Mouse (Mus musculus): ENCODE measurements around the gene Adprh. TPM values are rescaled to one million over a fixed set of nuclear protein-coding genes. Genes with fewer than 3 reads are reported as not detected.
A peak's percentile ranks its signal among the peaks of the same experiment; 100 is the strongest.
"Not testable (repeated sequence)": the region's sequence is repeated elsewhere in the genome, so short reads cannot be mapped to it uniquely, and the experiment has no call there.

Adprh gene
- polyA plus RNA-seq (2015; fragmentation: Nextera tagmentation; extraction: Ambion mirVana) = 128 and 137 TPM in 2 replicates

DNA sequence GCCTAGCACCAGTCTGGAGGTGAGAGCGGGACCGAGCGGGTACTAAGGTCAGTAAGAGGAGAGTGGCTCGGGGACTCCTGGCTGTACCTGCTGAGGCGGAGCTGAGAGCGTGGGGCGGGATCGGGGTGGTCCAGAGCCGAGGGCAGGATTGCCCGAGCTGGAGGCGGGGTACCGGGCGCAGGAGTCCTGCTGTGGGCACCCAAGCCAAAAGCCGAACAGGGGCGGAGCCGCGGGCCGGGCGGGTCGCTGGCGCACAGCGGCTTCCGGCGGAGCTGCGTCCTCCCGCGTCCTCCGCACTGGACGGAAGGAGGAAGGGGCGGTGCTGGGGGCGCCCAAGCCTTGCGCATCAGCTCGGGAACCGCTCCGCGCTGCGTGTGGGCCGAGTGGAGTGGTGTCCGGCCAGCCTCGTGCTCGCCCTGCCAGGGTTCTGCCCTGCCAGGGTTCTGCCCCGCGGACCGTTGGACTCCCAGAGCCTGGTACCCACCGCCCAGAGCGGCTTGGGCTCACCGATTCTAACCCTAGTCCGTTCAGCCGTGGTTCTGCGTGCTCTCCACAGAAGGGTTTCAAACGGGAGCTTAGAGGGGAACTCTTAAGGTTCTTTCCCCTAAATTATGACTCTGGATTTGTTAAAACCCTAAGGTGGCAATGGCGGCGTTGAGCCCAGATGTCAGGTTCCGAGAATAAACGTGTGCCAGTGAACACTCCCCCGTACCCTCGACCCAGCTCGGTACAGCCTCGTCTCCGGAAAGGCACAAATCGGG lies at the start of gene Adprh:
Adprh (minus strand) TSS at position 262 of the 761 bp plus-strand sequence.
- H3K27ac ChIP-seq = peak within 1 kb of the TSS; percentile 96

DNA sequence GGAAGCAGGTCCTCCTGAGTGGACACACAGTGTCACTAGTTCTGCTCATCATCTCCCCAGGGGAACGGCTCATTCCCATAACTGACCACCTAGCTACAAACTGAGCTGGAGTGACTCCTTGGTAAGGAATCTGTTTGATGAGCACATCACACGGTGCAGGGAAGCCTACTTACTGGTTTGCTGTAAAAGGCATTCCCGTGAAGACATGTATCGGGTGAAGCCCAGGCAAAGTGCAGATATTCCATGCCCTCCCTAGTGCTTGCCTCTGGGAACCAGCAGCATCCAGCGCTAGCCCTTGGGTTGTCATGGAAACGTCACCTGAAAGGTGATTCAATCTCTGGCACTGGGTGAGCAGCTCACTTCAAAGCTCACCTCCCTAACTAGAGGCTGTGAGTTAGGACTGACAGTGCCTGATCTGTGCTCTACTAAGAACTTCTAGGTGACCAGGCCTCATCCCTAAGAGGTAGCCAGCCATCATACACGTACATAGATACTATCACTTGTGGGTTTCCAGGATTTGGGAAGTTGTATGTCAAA lies 44.2 kb upstream of the Adprh start:
- WGBS = 77% methylated on average over 7 of the region's 7 CpGs
- no peak for ATAC-seq (ENCODE audit: low FRiP score, low read depth)
- Histone ChIP-seq H3K4me1 (no peaks in the 10 kb centered on the region), H3K27ac (no peak overlapping the region), H3K9me3 (no peaks in the 10 kb centered on the region), H3K4me3 (no peak overlapping the region), H3K9ac (no peak overlapping the region), H3K27me3 (no peaks in the 10 kb centered on the region), H3K36me3 (peaks cover 47% of the 10 kb centered on the region), H3K4me2 (replicated peaks) (no peak overlapping the region)

More for the DNA sequence above, at the start of gene Adprh:
- peaks cover 27% of the 10 kb centered on the region for H3K36me3 ChIP-seq
- peaks cover 9% of the 10 kb centered on the region for H3K4me1 ChIP-seq
- no peaks in the 10 kb centered on the region for H3K9me3 ChIP-seq
- H3K9ac ChIP-seq = peak within 1 kb of the TSS; percentile 96
- WGBS = under 1% methylated on average over 52 of the region's 61 CpGs
- no peaks in the 10 kb centered on the region for H3K27me3 ChIP-seq
- ATAC-seq (ENCODE audit: low FRiP score, low read depth) = peak; percentile 98
- H3K4me3 ChIP-seq = peak within 1 kb of the TSS; percentile 75
- H3K4me2 ChIP-seq (replicated peaks) = peak within 1 kb of the TSS; percentile 80

DNA sequence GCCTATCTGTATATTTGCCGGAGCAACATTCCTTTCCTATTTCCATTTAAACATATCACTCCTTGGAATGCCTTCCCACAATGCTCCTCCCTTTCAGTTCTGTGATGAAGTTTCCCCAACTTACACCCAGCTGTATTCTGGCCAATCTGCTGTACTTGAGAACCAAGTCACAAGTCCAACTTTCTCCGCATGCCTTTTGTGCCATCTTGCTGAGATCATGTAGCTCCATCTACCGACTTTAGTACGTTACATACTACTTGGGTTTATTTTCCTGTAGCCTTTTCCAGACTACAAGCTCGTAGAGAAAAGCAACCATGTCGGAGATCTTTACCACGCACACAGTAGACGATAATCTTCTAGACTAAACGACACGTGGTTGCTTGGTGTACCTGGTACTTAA lies 41.4 kb upstream of the Adprh start:
- peaks cover 26% of the 10 kb centered on the region for H3K36me3 ChIP-seq
- ATAC-seq (ENCODE audit: low FRiP score, low read depth) = no peak
- no peak overlapping the region for H3K9ac ChIP-seq
- no peak overlapping the region for H3K27ac ChIP-seq
- H3K4me1 ChIP-seq = no peaks in the 10 kb centered on the region
- no peak overlapping the region for H3K4me2 ChIP-seq (replicated peaks)
- WGBS = 82% methylated on average over 10 of the region's 10 CpGs
- H3K4me3 ChIP-seq = no peak overlapping the region
- H3K27me3 ChIP-seq = no peaks in the 10 kb centered on the region
- H3K9me3 ChIP-seq = no peaks in the 10 kb centered on the region

DNA sequence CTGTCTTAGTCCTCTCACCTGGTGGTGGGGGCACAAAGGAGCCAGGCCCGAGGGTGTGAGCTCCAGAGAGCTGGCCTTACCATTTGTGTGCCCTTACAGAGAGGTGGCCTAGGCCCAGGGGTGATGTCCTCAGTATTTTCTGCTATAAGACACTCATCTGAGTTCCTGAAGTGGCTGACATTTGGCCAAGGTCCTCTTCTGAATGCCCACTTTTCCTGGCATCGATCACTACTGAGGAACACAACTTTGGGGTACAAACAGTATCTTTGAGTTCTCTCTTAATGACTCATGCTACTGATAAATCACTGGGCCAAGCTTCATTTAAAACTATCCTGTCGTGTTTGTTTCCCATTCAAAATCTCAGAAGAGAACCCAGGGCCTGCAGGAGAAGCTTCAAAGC lies 40.0 kb upstream of the Adprh start:
- no peak overlapping the region for H3K27ac ChIP-seq
- H3K27me3 ChIP-seq = no peaks in the 10 kb centered on the region
- 81% methylated on average over 3 of the region's 3 CpGs for WGBS
- no peak overlapping the region for H3K4me2 ChIP-seq (replicated peaks)
- H3K9ac ChIP-seq = no peak overlapping the region
- no peaks in the 10 kb centered on the region for H3K9me3 ChIP-seq
- no peak for ATAC-seq (ENCODE audit: low FRiP score, low read depth)
- peaks cover 12% of the 10 kb centered on the region for H3K36me3 ChIP-seq
- H3K4me3 ChIP-seq = no peak overlapping the region
- no peaks in the 10 kb centered on the region for H3K4me1 ChIP-seq

DNA sequence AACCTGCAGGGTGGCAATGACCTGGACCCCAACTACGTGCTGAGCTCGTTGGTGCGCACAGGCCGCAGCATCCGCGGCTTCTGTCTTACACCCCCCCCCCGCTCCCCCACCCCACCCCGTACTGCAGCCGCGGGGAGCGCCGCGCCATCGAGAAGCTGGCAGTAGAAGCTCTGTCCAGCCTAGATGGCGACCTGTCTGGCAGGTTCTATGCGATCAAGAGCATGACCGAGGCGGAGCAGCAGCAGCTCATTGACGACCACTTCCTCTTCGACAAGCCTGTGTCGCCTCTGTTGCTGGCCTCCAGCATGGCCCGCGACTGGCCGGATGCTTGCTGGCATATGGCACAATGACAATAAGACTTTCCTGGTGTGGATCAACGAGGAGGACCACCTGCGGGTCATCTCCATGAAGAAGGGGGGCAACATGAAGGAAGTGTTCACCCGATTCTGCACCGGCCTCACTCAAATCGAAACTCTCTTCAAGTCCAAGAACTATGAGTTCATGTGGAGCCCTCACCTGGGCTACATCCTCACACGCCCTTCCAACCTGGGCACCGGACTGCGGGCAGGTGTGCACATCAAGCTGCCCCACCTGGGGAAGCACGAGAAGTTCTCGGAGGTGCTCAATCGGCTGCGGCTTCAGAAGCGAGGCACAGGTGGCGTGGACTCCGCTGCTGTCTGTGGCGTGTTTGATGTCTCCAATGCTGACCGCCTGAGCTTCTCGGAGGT lies 31.2 kb upstream of the Adprh start:
- peak overlapping the region; percentile 37 for H3K4me3 ChIP-seq
- no peaks in the 10 kb centered on the region for H3K9me3 ChIP-seq
- no peaks in the 10 kb centered on the region for H3K36me3 ChIP-seq
- H3K27ac ChIP-seq = no peak overlapping the region
- peak overlapping the region; percentile 65 for H3K4me2 ChIP-seq (replicated peaks)
- H3K9ac ChIP-seq = 0 out of 2 replicates have a peak overlapping the region, but pooled peaks have one; percentile 13
- 31% methylated on average over 42 of the region's 42 CpGs for WGBS
- H3K27me3 ChIP-seq = peaks cover 44% of the 10 kb centered on the region
- no peak for ATAC-seq (ENCODE audit: low FRiP score, low read depth)
- peaks cover 6% of the 10 kb centered on the region; the same call in 1 of the 2 replicates for H3K4me1 ChIP-seq

DNA sequence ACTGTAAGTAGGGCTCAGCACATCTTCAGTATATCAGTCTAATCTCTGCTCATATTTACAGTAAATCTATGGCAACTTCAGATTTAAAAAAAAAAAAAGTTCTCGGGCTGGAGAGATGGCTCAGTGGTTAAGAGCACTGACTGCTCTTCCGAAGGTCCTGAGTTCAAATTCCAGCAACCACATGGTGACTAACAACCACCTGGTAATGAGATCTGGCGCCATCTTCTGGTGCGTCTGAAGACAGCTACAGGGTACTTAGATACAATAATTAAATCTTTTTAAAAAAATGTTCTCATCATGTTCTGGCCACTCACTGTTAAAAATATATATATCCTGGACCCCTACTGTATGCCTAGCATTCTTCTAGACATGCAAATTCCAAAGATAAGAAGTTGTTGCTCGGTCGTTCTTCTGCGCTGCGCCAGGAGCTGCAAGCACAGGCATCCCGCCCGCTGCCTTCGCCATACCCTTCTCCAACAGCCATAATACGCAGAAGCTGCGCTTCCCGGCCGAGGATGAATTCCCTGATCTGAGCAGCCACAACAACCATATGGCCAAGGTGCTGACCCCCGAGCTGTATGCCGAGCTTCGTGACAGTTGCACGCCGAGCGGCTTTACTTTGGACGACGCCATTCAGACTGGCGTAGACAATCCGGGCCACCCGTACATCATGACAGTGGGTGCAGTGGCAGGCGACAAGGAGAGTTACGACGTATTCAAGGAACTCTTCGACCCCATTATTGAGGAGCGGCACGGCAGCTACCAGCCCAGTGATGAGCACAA lies 30.5 kb upstream of the Adprh start:
- H3K36me3 ChIP-seq = no peaks in the 10 kb centered on the region
- H3K4me3 ChIP-seq = peak overlapping the region; percentile 37
- WGBS = 16% methylated on average over 32 of the region's 32 CpGs
- H3K9me3 ChIP-seq = no peaks in the 10 kb centered on the region
- no peak overlapping the region for H3K27ac ChIP-seq
- ATAC-seq (ENCODE audit: low FRiP score, low read depth) = no peak
- peak overlapping the region; percentile 65 for H3K4me2 ChIP-seq (replicated peaks)
- H3K27me3 ChIP-seq = peaks cover 44% of the 10 kb centered on the region
- 0 out of 2 replicates have a peak overlapping the region, but pooled peaks have one; percentile 13 for H3K9ac ChIP-seq
- H3K4me1 ChIP-seq = peaks cover 6% of the 10 kb centered on the region; the same call in 1 of the 2 replicates

DNA sequence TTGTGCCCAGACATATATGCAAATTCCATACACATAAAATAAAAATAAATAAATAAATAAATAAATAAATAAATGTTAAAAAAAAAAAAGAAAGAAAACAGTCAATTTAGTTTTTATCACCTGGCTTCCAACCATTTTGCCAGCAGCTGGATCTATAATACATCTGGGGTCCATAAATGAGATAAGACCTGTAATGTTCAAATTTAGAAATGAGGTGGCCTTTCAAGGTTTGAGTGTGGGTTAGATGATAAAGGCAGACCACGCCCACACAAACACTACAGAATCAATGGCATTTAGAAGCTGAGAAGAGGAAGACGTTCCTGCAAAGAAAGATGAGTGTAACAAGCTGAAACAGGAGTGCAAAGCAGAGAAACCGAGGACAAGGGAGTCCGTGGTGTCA lies 28.8 kb upstream of the Adprh start:
- 70% methylated on average over 4 of the region's 4 CpGs for WGBS
- no peak for ATAC-seq (ENCODE audit: low FRiP score, low read depth)
- H3K36me3 ChIP-seq = no peaks in the 10 kb centered on the region

DNA sequence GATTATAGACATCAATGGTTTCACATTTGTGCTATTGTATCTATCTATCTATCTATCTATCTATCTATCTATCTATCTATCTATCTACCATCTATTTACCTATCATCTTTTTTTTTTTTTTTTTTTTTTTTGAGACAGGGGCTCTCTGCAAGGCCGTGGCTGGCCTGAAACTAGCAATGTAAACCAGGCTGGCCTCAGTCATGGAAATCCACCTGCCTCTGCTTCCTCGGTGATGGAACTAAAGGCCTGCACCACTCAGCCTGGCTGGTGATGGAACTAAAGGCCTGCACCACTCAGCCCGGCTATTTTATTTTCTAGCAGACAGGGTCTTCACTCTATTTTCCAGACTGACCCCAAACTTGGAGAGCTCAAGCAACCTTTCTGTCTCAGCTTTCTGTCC lies 25.8 kb upstream of the Adprh start:
- Histone ChIP-seq H3K27ac (no peak overlapping the region), H3K27me3 (peaks cover 24% of the 10 kb centered on the region), H3K4me3 (no peak overlapping the region), H3K9ac (no peak overlapping the region), H3K36me3 (no peaks in the 10 kb centered on the region), H3K4me1 (peaks cover 12% of the 10 kb centered on the region; the same call in 1 of the 2 replicates), H3K4me2 (replicated peaks) (no peak overlapping the region), H3K9me3 (no peaks in the 10 kb centered on the region)
- 89% methylated on average over 3 of the region's 3 CpGs for WGBS
- no peak for ATAC-seq (ENCODE audit: low FRiP score, low read depth)

More for the DNA sequence above, 28.8 kb upstream of the Adprh start:
- H3K27me3 ChIP-seq = peaks cover 44% of the 10 kb centered on the region
- peaks cover 14% of the 10 kb centered on the region; the same call in 1 of the 2 replicates for H3K4me1 ChIP-seq
- H3K4me2 ChIP-seq (replicated peaks) = no peak overlapping the region
- H3K27ac ChIP-seq = no peak overlapping the region
- H3K9ac ChIP-seq = no peak overlapping the region
- H3K4me3 ChIP-seq = no peak overlapping the region
- H3K9me3 ChIP-seq = no peaks in the 10 kb centered on the region

DNA sequence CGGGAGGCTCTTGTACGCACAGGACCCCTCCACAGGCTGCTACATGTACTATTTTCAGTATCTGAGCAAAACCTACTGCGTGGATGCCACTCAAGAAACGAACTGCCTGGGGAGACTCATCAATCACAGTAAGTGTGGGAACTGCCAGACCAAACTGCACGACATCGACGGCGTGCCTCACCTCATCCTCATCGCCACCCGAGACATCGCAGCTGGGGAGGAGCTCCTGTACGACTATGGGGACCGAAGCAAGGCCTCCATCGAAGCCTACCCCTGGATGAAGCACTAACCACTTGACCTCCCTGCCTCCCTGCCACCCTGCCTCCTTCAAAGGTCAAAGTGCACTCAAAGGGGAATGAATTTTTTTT lies 24.7 kb upstream of the Adprh start:
- Histone ChIP-seq H3K9ac (peak overlapping the region; percentile 55), H3K4me1 (0 out of 2 replicates have a peak, but pooled peaks cover 11% of the 10 kb centered on the region), H3K27me3 (peaks cover 14% of the 10 kb centered on the region), H3K4me2 (replicated peaks) (peak overlapping the region; percentile 74), H3K4me3 (peak overlapping the region; percentile 45)
- not testable (repeated sequence) for H3K36me3 ChIP-seq; H3K9me3 ChIP-seq; H3K27ac ChIP-seq; ATAC-seq (ENCODE audit: low FRiP score, low read depth)
- 36% methylated on average over 14 of the region's 14 CpGs for WGBS

DNA sequence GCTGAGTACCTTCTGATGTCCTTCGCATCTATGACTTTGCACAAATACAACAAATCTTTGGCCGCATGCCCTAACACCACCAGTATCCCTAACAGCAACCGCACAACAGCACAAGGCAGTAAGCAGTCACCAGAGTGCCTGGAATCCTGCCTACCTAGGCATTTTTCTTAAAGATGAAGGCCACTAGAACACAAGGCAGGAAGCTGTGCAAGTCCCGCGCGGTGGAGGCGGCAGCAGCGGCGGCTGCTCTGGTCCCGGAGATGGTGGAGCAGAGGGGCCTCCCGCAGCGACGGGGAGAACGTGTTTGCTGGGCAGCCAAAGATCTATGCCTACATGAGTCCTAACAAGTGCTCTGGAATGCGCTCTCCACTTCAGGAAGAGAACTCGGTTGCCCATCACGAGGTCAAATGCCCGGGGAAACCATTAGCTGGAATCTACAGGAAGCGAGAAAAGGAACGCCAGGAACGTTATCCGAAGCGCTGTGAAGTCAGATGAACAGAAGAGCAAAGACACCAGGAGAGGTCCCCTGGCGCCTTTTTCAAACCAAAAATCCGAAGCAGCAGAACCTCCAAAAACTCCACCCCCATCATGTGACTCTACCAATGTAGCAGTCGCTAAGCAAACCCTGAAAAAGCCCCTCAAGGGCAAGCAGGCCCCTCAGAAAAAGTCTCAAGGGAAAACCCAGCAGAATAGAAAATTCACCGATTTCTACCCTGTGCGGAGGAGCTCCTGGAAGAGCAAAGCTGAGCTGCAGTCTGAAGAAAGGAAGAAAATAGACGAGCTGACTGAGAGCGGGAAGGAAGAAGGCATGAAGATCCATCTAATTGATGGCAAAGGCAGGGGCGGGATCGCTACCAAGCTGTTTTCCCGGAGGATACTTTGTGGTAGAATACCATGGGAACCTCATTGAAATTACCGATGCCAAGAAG lies 24.1 kb upstream of the Adprh start:
- peak; percentile 48; the same call in 1 of the 2 replicates for ATAC-seq (ENCODE audit: low FRiP score, low read depth)

More for the DNA sequence above, 24.1 kb upstream of the Adprh start:
- Histone ChIP-seq H3K36me3 (no peaks in the 10 kb centered on the region), H3K27ac (peak overlapping the region; percentile 34; the same call in 1 of the 2 replicates), H3K9ac (peak overlapping the region; percentile 55), H3K9me3 (no peaks in the 10 kb centered on the region), H3K4me1 (0 out of 2 replicates have a peak, but pooled peaks cover 11% of the 10 kb centered on the region), H3K4me3 (peak overlapping the region; percentile 45), H3K27me3 (peaks cover 8% of the 10 kb centered on the region; the same call in 1 of the 2 replicates), H3K4me2 (replicated peaks) (peak overlapping the region; percentile 74)
- WGBS = 7% methylated on average over 34 of the region's 34 CpGs

Data from limb, embryonic 13.5 days (tissue).